Mouse (Mus musculus): Measurements from ENCODE around the gene Defb36.

- TF ChIP-seq CTCF (IDR thresholded peaks at IDR 0.05; ENCODE audit: control insufficient read depth, insufficient read depth, low read length) = no peak
- TF ChIP-seq POLR2A (IDR thresholded peaks at IDR 0.05; ENCODE audit: borderline replicate concordance, control insufficient read depth, low read depth, low read length) = no peak
These were observed 23.9 kb downstream of the Defb36 start for GRCm38 (mm10) chr2:152628066-152628465.
